Mouse (Mus musculus): ENCODE data around the gene Sstr3. TPM values are rescaled to one million over a fixed set of nuclear protein-coding genes. Genes with fewer than 3 reads are reported as not detected.
A peak's percentile ranks its signal among the peaks of the same experiment; 100 is the strongest.

The Sstr3 gene
- polyA plus RNA-seq, 1 experiment from 2014 or later, result not detected

- Histone ChIP-seq H3K9ac (ENCODE audit: low read depth, low read length) (no peak overlapping the region), H3K9me3 (ENCODE audit: control insufficient read depth, low read length) (no peaks in the 10 kb centered on the region), H3K4me2 (no peak overlapping the region), H3K36me3 (ENCODE audit: control insufficient read depth, insufficient read depth, low read length) (no peaks in the 10 kb centered on the region; the same call in 1 of the 2 replicates), H3K27me3 (replicated peaks; ENCODE audit: control insufficient read depth, insufficient read depth, low read length) (no peaks in the 10 kb centered on the region), H3K27ac (ENCODE audit: low read depth, low read length) (0 out of 2 replicates have a peak overlapping the region, but pooled peaks have one; percentile 11), H3K4me3 (ENCODE audit: low read depth, low read length) (no peak overlapping the region), H3K4me1 (replicated peaks; ENCODE audit: control insufficient read depth, insufficient read depth, low read length) (peaks cover 50% of the 10 kb centered on the region)
- peak; percentile 29 for DNase-seq (ENCODE audit: low spot score)
- WGBS, result 74% methylated on average over 9 of the region's 9 CpGs
- ATAC-seq (replicated peaks; ENCODE audit: low FRiP score), result no peak
Observed at GRCm38 (mm10) chr15:78567608-78568120, 23.2 kb upstream of the Sstr3 start.

- no peak for DNase-seq (ENCODE audit: low spot score)
- no peaks in the 10 kb centered on the region; the same call in 1 of the 2 replicates for H3K36me3 ChIP-seq (ENCODE audit: control insufficient read depth, insufficient read depth, low read length)
- no peak overlapping the region for H3K4me3 ChIP-seq (ENCODE audit: low read depth, low read length)
- H3K27ac ChIP-seq (ENCODE audit: low read depth, low read length), result peak overlapping the region; percentile 86
- H3K9me3 ChIP-seq (ENCODE audit: control insufficient read depth, low read length), result no peaks in the 10 kb centered on the region
- peak overlapping the region; percentile 63 for H3K4me2 ChIP-seq
- WGBS, result 48% methylated on average over 11 of the region's 11 CpGs
- no peaks in the 10 kb centered on the region for H3K27me3 ChIP-seq (replicated peaks; ENCODE audit: control insufficient read depth, insufficient read depth, low read length)
- ATAC-seq (replicated peaks; ENCODE audit: low FRiP score), result peak; percentile 86
- peaks cover 30% of the 10 kb centered on the region for H3K4me1 ChIP-seq (replicated peaks; ENCODE audit: control insufficient read depth, insufficient read depth, low read length)
- H3K9ac ChIP-seq (ENCODE audit: low read depth, low read length), result peak overlapping the region; percentile 54
Observed at GRCm38 (mm10) chr15:78564764-78565435, 20.4 kb upstream of the Sstr3 start.

- H3K9ac ChIP-seq (ENCODE audit: low read depth, low read length), result peak overlapping the region; percentile 54
- H3K27ac ChIP-seq (ENCODE audit: low read depth, low read length), result peak overlapping the region; percentile 86
- DNase-seq (ENCODE audit: low spot score) (no peak), ATAC-seq (replicated peaks; ENCODE audit: low FRiP score) (peak; percentile 60)
- H3K27me3 ChIP-seq (replicated peaks; ENCODE audit: control insufficient read depth, insufficient read depth, low read length), result no peaks in the 10 kb centered on the region
- H3K9me3 ChIP-seq (ENCODE audit: control insufficient read depth, low read length), result no peaks in the 10 kb centered on the region
- WGBS, result 48% methylated on average over 5 of the region's 5 CpGs
- H3K4me3 ChIP-seq (ENCODE audit: low read depth, low read length), result peak overlapping the region; percentile 25
- no peaks in the 10 kb centered on the region; the same call in 1 of the 2 replicates for H3K36me3 ChIP-seq (ENCODE audit: control insufficient read depth, insufficient read depth, low read length)
- H3K4me1 ChIP-seq (replicated peaks; ENCODE audit: control insufficient read depth, insufficient read depth, low read length), result peaks cover 35% of the 10 kb centered on the region
- H3K4me2 ChIP-seq, result peak overlapping the region; percentile 63
Observed at GRCm38 (mm10) chr15:78563937-78564336, 19.5 kb upstream of the Sstr3 start.

- H3K9me3 ChIP-seq (ENCODE audit: control insufficient read depth, low read length), result no peaks in the 10 kb centered on the region
- H3K27me3 ChIP-seq (replicated peaks; ENCODE audit: control insufficient read depth, insufficient read depth, low read length), result no peaks in the 10 kb centered on the region
- peak overlapping the region; percentile 63 for H3K4me2 ChIP-seq
- H3K4me3 ChIP-seq (ENCODE audit: low read depth, low read length), result peak overlapping the region; percentile 25; the same call in 1 of the 2 replicates
- ATAC-seq (replicated peaks; ENCODE audit: low FRiP score) (no peak), DNase-seq (ENCODE audit: low spot score) (no peak)
- peak overlapping the region; percentile 86; the same call in 1 of the 2 replicates for H3K27ac ChIP-seq (ENCODE audit: low read depth, low read length)
- H3K9ac ChIP-seq (ENCODE audit: low read depth, low read length), result peak overlapping the region; percentile 54
- H3K36me3 ChIP-seq (ENCODE audit: control insufficient read depth, insufficient read depth, low read length), result no peaks in the 10 kb centered on the region; the same call in 1 of the 2 replicates
- H3K4me1 ChIP-seq (replicated peaks; ENCODE audit: control insufficient read depth, insufficient read depth, low read length), result peaks cover 35% of the 10 kb centered on the region
- 89% methylated on average over 3 of the region's 3 CpGs for WGBS
Observed at GRCm38 (mm10) chr15:78563344-78563743, 18.9 kb upstream of the Sstr3 start.

GRCm38 (mm10) chr15:78559141-78559979 lies 14.9 kb upstream of the Sstr3 start:
- Histone ChIP-seq H3K4me3 (ENCODE audit: low read depth, low read length) (no peak overlapping the region), H3K4me1 (replicated peaks; ENCODE audit: control insufficient read depth, insufficient read depth, low read length) (peaks cover 16% of the 10 kb centered on the region), H3K4me2 (no peak overlapping the region), H3K27me3 (replicated peaks; ENCODE audit: control insufficient read depth, insufficient read depth, low read length) (no peaks in the 10 kb centered on the region), H3K9ac (ENCODE audit: low read depth, low read length) (no peak overlapping the region), H3K27ac (ENCODE audit: low read depth, low read length) (no peak overlapping the region), H3K9me3 (ENCODE audit: control insufficient read depth, low read length) (no peaks in the 10 kb centered on the region), H3K36me3 (ENCODE audit: control insufficient read depth, insufficient read depth, low read length) (no peaks in the 10 kb centered on the region)
- no peak for ATAC-seq (replicated peaks; ENCODE audit: low FRiP score)
- 56% methylated on average over 11 of the region's 11 CpGs for WGBS
- no peak for DNase-seq (ENCODE audit: low spot score)

GRCm38 (mm10) chr15:78557693-78558535 lies 13.4 kb upstream of the Sstr3 start:
- WGBS, result 57% methylated on average over 10 of the region's 10 CpGs

GRCm38 (mm10) chr15:78554545-78555313 lies 10.2 kb upstream of the Sstr3 start:
- no peak for DNase-seq (ENCODE audit: low spot score)

More at GRCm38 (mm10) chr15:78557693-78558535, 13.4 kb upstream of the Sstr3 start:
- DNase-seq (ENCODE audit: low spot score), result no peak
- Histone ChIP-seq H3K36me3 (ENCODE audit: control insufficient read depth, insufficient read depth, low read length) (no peaks in the 10 kb centered on the region), H3K4me3 (ENCODE audit: low read depth, low read length) (no peak overlapping the region), H3K4me2 (no peak overlapping the region), H3K9ac (ENCODE audit: low read depth, low read length) (no peak overlapping the region), H3K4me1 (replicated peaks; ENCODE audit: control insufficient read depth, insufficient read depth, low read length) (peaks cover 5% of the 10 kb centered on the region; the same call in 1 of the 2 replicates), H3K9me3 (ENCODE audit: control insufficient read depth, low read length) (no peaks in the 10 kb centered on the region), H3K27me3 (replicated peaks; ENCODE audit: control insufficient read depth, insufficient read depth, low read length) (no peaks in the 10 kb centered on the region), H3K27ac (ENCODE audit: low read depth, low read length) (no peak overlapping the region)
- ATAC-seq (replicated peaks; ENCODE audit: low FRiP score), result no peak

More at GRCm38 (mm10) chr15:78554545-78555313, 10.2 kb upstream of the Sstr3 start:
- Histone ChIP-seq H3K4me1 (replicated peaks; ENCODE audit: control insufficient read depth, insufficient read depth, low read length) (peaks cover 5% of the 10 kb centered on the region; the same call in 1 of the 2 replicates), H3K4me2 (peak overlapping the region; percentile 50), H3K4me3 (ENCODE audit: low read depth, low read length) (peak overlapping the region; percentile 33), H3K27ac (ENCODE audit: low read depth, low read length) (no peak overlapping the region), H3K9ac (ENCODE audit: low read depth, low read length) (0 out of 2 replicates have a peak overlapping the region, but pooled peaks have one; percentile 5), H3K36me3 (ENCODE audit: control insufficient read depth, insufficient read depth, low read length) (no peaks in the 10 kb centered on the region), H3K27me3 (replicated peaks; ENCODE audit: control insufficient read depth, insufficient read depth, low read length) (no peaks in the 10 kb centered on the region), H3K9me3 (ENCODE audit: control insufficient read depth, low read length) (peaks cover 5% of the 10 kb centered on the region; the same call in 1 of the 2 replicates)
- WGBS, result 59% methylated on average over 25 of the region's 25 CpGs
- ATAC-seq (replicated peaks; ENCODE audit: low FRiP score), result no peak

Measured in liver, embryonic 11.5 days (tissue).